ENCODE assay signal across 8 mouse cellular contexts in genomic region chr4:143412219-143413092, GRCm38 (mm10). TPM values are rescaled to one million over a fixed set of nuclear protein-coding genes. Genes with fewer than 3 reads are reported as not detected.
DNase-seq lines count a peak whose midpoint lies in the region; ATAC-seq lines count a peak whose summit lies in the region.

Pramef8 (plus strand) TSS chr4:143412426.

- WGBS in hindbrain, embryonic 16.5 days, result 1% methylated on average over 50 of the region's 50 CpGs
- under 1% methylated on average over 50 of the region's 50 CpGs for WGBS in macrophage (ENCODE audit: missing documents)

- peak within 1 kb of the TSS; percentile 51 for H3K4me2 ChIP-seq in hindbrain, embryonic 16.5 days (ENCODE audit: low read length)

- H3K27me3 ChIP-seq in hindbrain, embryonic 16.5 days (replicated peaks; ENCODE audit: control insufficient read depth, insufficient read depth, low read length), result no peaks in the 10 kb centered on the region

- H3K9me3 ChIP-seq in hindbrain, embryonic 16.5 days (ENCODE audit: control insufficient read depth, low read length), result no peaks in the 10 kb centered on the region

- H3K4me3 ChIP-seq in hindbrain, embryonic 16.5 days (ENCODE audit: low read length), result peak within 1 kb of the TSS; percentile 65
- H3K4me3 ChIP-seq in macrophage (ENCODE audit: inconsistent target), result peak within 1 kb of the TSS; percentile 92

- no peaks in the 10 kb centered on the region for H3K4me1 ChIP-seq in hindbrain, embryonic 16.5 days (ENCODE audit: control insufficient read depth, insufficient read depth, low read depth, low read length)

- peak; percentile 96 for ATAC-seq in hindbrain, embryonic 16.5 days

- H3K9ac ChIP-seq in hindbrain, embryonic 16.5 days (ENCODE audit: low read depth, low read length), result peak within 1 kb of the TSS; percentile 70

- peak; percentile 81 for DNase-seq in WW6 (ENCODE audit: low read depth, low spot score)
- peak; percentile 77 to 87 for DNase-seq in cerebellum, postnatal 4 days (ENCODE audit: low spot score in 2 of 2)
- DNase-seq in gastrocnemius, adult 18-20 months (ENCODE audit: low spot score), result peak; percentile 92
- peak; percentile 86 to 91 for DNase-seq in left cerebral cortex, adult 18-20 months (ENCODE audit: low spot score in 2 of 2)
- peak; percentile 92 for DNase-seq in right cerebral cortex, adult 18-20 months
- peak; percentile 60 for DNase-seq in urinary bladder, postnatal 10 days (ENCODE audit: low spot score)

- H3K79me2 ChIP-seq in macrophage (ENCODE audit: inconsistent target), result peaks cover 32% of the 10 kb centered on the region

- H3K36me3 ChIP-seq in hindbrain, embryonic 16.5 days (ENCODE audit: control insufficient read depth, insufficient read depth, low read length), result peaks cover 22% of the 10 kb centered on the region
- peaks cover 25% of the 10 kb centered on the region for H3K36me3 ChIP-seq in macrophage (ENCODE audit: inconsistent target)

- peak within 1 kb of the TSS; percentile 91 for H3K27ac ChIP-seq in hindbrain, embryonic 16.5 days (ENCODE audit: low read depth, low read length)
- H3K27ac ChIP-seq in macrophage, result peak within 1 kb of the TSS; percentile 85

RNA-seq across cellular contexts. Expression of gene Pramef8, which starts in this region (rescaled TPM):
- 1 to 10 TPM; 6.1 to 7.7 TPM for total RNA-seq in gastrocnemius, adult 18-20 months (2021)
- 21.7 and 23.2 TPM in 2 replicates for polyA plus RNA-seq in hindbrain, embryonic 16.5 days (2015; fragmentation: Nextera tagmentation; extraction: Ambion mirVana)
- 10 to 100 TPM; 14.0 to 14.8 TPM for total RNA-seq in left cerebral cortex, adult 18-20 months (2021)
- 10 to 100 TPM in 25 of 26 experiments, 1 to 10 TPM in 1; 4.9 to 35.8 (median 21.1) TPM for total RNA-seq in macrophage (2018; cell fraction: chromatin; rRNA removed)
- 10 to 100 TPM; 11.4 to 25.2 (median 18.4) TPM for total RNA-seq in macrophage (2018; cell fraction: cytosol; rRNA removed)
- 10 to 100 TPM; 10.3 to 43.1 (median 22.1) TPM for total RNA-seq in macrophage (2018; cell fraction: nucleus; rRNA removed)
- polyA plus RNA-seq in macrophage (2018), result 9.1 to 17.7 TPM (median 13.0 TPM) in 3 replicates

Comparison
In these comparisons a context has a peak if more than half of its experiments do, and no peak if none do; other contexts are left out.
1. Peak in every context shown above with its lines: DNase-seq, ATAC-seq, H3K4me3 ChIP-seq and H3K27ac ChIP-seq.